Mouse (Mus musculus): ENCODE data around the gene Gpr45. TPM values are rescaled to one million over a fixed set of nuclear protein-coding genes. Genes with fewer than 3 reads are reported as not detected.

Gene Gpr45
- 14.2 and 16.0 TPM in 2 replicates for polyA plus RNA-seq (2014; fragmentation: Nextera tagmentation; extraction: Ambion mirVana)

- peak; percentile 89 for ATAC-seq (ENCODE audit: low FRiP score, low TSS enrichment)
- Histone ChIP-seq H3K4me2 (ENCODE audit: low read length) (peak within 1 kb of the TSS; percentile 75), H3K27ac (replicated peaks; ENCODE audit: low read depth, low read length) (peak within 1 kb of the TSS; percentile 94), H3K9ac (replicated peaks; ENCODE audit: low read length) (peak within 1 kb of the TSS; percentile 99), H3K27me3 (ENCODE audit: control insufficient read depth, insufficient read depth, low read length) (no peaks in the 10 kb centered on the region), H3K36me3 (ENCODE audit: control insufficient read depth, insufficient read depth, low read length) (no peaks in the 10 kb centered on the region), H3K9me3 (ENCODE audit: control insufficient read depth, low read length) (no peaks in the 10 kb centered on the region), H3K4me1 (ENCODE audit: control insufficient read depth, insufficient read depth, low read length) (peaks cover 7% of the 10 kb centered on the region; the same call in 1 of the 2 replicates), H3K4me3 (replicated peaks; ENCODE audit: low read depth, low read length) (peak within 1 kb of the TSS; percentile 80)
- WGBS = 1% methylated on average over 56 of the region's 71 CpGs
- DNase-seq = peak; percentile 83
Measured at GRCm38 (mm10) chr1:42952734-42953481, at the start of gene Gpr45. Gpr45 (plus strand) TSS chr1:42952872.

- Histone ChIP-seq H3K9me3 (ENCODE audit: control insufficient read depth, low read length) (no peaks in the 10 kb centered on the region), H3K27me3 (ENCODE audit: control insufficient read depth, insufficient read depth, low read length) (no peaks in the 10 kb centered on the region), H3K27ac (replicated peaks; ENCODE audit: low read depth, low read length) (no peak overlapping the region), H3K9ac (replicated peaks; ENCODE audit: low read length) (no peak overlapping the region), H3K4me1 (ENCODE audit: control insufficient read depth, insufficient read depth, low read length) (no peaks in the 10 kb centered on the region), H3K36me3 (ENCODE audit: control insufficient read depth, insufficient read depth, low read length) (peaks cover 15% of the 10 kb centered on the region), H3K4me2 (ENCODE audit: low read length) (no peak overlapping the region), H3K4me3 (replicated peaks; ENCODE audit: low read depth, low read length) (no peak overlapping the region)
- no peak for ATAC-seq (ENCODE audit: low FRiP score, low TSS enrichment)
- 78% methylated on average over 11 of the region's 11 CpGs for WGBS
- no peak for DNase-seq
Measured at GRCm38 (mm10) chr1:42905148-42905547, 47.5 kb upstream of the Gpr45 start.

DNA sequence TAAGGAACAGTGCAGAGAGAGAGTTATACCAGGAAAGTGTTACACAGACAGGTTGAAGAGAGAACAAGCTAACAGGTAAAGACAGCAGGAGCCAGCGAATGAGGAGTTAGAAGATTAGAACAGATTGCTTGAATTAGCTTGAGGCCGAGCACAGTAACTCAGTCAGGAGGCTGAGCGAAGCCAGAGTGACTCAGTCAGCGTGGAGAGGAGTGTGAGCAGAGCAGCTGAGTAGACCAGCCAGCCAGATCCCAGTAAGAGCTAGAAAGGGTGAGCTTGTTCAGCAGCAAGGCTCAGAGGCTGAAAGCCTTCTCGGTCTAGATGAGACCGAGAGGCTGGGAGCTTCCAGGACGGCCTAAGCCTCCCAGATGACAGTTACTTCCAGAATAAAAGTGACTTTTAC is 46.0 kb upstream of the Gpr45 start:
- H3K27me3 ChIP-seq (ENCODE audit: control insufficient read depth, insufficient read depth, low read length) = no peaks in the 10 kb centered on the region
- no peak overlapping the region for H3K4me2 ChIP-seq (ENCODE audit: low read length)
- no peaks in the 10 kb centered on the region for H3K4me1 ChIP-seq (ENCODE audit: control insufficient read depth, insufficient read depth, low read length)
- H3K9ac ChIP-seq (replicated peaks; ENCODE audit: low read length) = no peak overlapping the region
- ATAC-seq (ENCODE audit: low FRiP score, low TSS enrichment) (no peak), DNase-seq (no peak)
- no peaks in the 10 kb centered on the region for H3K9me3 ChIP-seq (ENCODE audit: control insufficient read depth, low read length)
- H3K4me3 ChIP-seq (replicated peaks; ENCODE audit: low read depth, low read length) = no peak overlapping the region
- H3K36me3 ChIP-seq (ENCODE audit: control insufficient read depth, insufficient read depth, low read length) = peaks cover 5% of the 10 kb centered on the region; the same call in 1 of the 2 replicates
- WGBS = 76% methylated on average over 7 of the region's 7 CpGs
- H3K27ac ChIP-seq (replicated peaks; ENCODE audit: low read depth, low read length) = no peak overlapping the region

- H3K27me3 ChIP-seq (ENCODE audit: control insufficient read depth, insufficient read depth, low read length) = no peaks in the 10 kb centered on the region
- DNase-seq = no peak
- WGBS = 45% methylated on average over 4 of the region's 4 CpGs
Measured at GRCm38 (mm10) chr1:42907153-42907552, 45.5 kb upstream of the Gpr45 start.

DNA sequence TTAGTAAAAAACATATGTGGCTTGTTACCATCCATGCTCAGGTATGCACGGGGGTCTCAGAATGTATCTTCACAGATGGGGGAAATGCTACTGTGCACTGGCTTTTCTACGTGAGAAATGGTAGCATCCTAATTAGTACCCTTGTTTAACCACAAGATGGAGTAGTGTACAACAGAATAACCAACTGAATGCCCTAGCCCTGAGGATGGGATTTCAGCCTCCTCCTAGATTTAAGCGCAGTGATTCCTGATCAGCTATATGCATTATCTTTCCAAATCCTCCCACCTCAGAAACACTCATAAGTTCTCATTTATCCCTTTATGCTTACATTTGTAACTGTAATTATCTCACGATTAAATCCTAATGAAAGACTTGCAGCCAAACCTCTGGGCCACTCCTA is 37.6 kb upstream of the Gpr45 start:
- 11% methylated on average over 4 of the region's 4 CpGs for whole genome bisulfite sequencing
- Histone ChIP-seq H3K9me3 (ENCODE audit: control insufficient read depth, low read length) (no peaks in the 10 kb centered on the region), H3K27me3 (ENCODE audit: control insufficient read depth, insufficient read depth, low read length) (no peaks in the 10 kb centered on the region), H3K9ac (replicated peaks; ENCODE audit: low read length) (no peak overlapping the region), H3K27ac (replicated peaks; ENCODE audit: low read depth, low read length) (no peak overlapping the region), H3K4me3 (replicated peaks; ENCODE audit: low read depth, low read length) (no peak overlapping the region), H3K4me2 (ENCODE audit: low read length) (no peak overlapping the region), H3K36me3 (ENCODE audit: control insufficient read depth, insufficient read depth, low read length) (no peaks in the 10 kb centered on the region), H3K4me1 (ENCODE audit: control insufficient read depth, insufficient read depth, low read length) (no peaks in the 10 kb centered on the region)
- ATAC-seq (ENCODE audit: low FRiP score, low TSS enrichment) (peak; percentile 82), DNase-seq (peak; percentile 84)

More at GRCm38 (mm10) chr1:42907153-42907552, 45.5 kb upstream of the Gpr45 start:
- H3K4me2 ChIP-seq (ENCODE audit: low read length) = no peak overlapping the region
- peaks cover 5% of the 10 kb centered on the region; the same call in 1 of the 2 replicates for H3K36me3 ChIP-seq (ENCODE audit: control insufficient read depth, insufficient read depth, low read length)
- no peak overlapping the region for H3K4me3 ChIP-seq (replicated peaks; ENCODE audit: low read depth, low read length)
- no peak overlapping the region for H3K9ac ChIP-seq (replicated peaks; ENCODE audit: low read length)
- H3K27ac ChIP-seq (replicated peaks; ENCODE audit: low read depth, low read length) = no peak overlapping the region
- no peak for ATAC-seq (ENCODE audit: low FRiP score, low TSS enrichment)
- no peaks in the 10 kb centered on the region for H3K9me3 ChIP-seq (ENCODE audit: control insufficient read depth, low read length)
- H3K4me1 ChIP-seq (ENCODE audit: control insufficient read depth, insufficient read depth, low read length) = no peaks in the 10 kb centered on the region

- no peak for ATAC-seq (ENCODE audit: low FRiP score, low TSS enrichment)
- no peak for DNase-seq
- Histone ChIP-seq H3K9me3 (ENCODE audit: control insufficient read depth, low read length) (no peaks in the 10 kb centered on the region), H3K9ac (replicated peaks; ENCODE audit: low read length) (no peak overlapping the region), H3K4me1 (ENCODE audit: control insufficient read depth, insufficient read depth, low read length) (no peaks in the 10 kb centered on the region), H3K27ac (replicated peaks; ENCODE audit: low read depth, low read length) (no peak overlapping the region), H3K36me3 (ENCODE audit: control insufficient read depth, insufficient read depth, low read length) (no peaks in the 10 kb centered on the region), H3K4me2 (ENCODE audit: low read length) (no peak overlapping the region), H3K27me3 (ENCODE audit: control insufficient read depth, insufficient read depth, low read length) (no peaks in the 10 kb centered on the region), H3K4me3 (replicated peaks; ENCODE audit: low read depth, low read length) (no peak overlapping the region)
- WGBS = 81% methylated on average over 7 of the region's 7 CpGs
Measured at GRCm38 (mm10) chr1:42916719-42917118, 36.0 kb upstream of the Gpr45 start.

- no peak overlapping the region for H3K4me2 ChIP-seq (ENCODE audit: low read length)
- no peaks in the 10 kb centered on the region for H3K36me3 ChIP-seq (ENCODE audit: control insufficient read depth, insufficient read depth, low read length)
- no peaks in the 10 kb centered on the region for H3K9me3 ChIP-seq (ENCODE audit: control insufficient read depth, low read length)
- H3K4me1 ChIP-seq (ENCODE audit: control insufficient read depth, insufficient read depth, low read length) = no peaks in the 10 kb centered on the region
- H3K9ac ChIP-seq (replicated peaks; ENCODE audit: low read length) = no peak overlapping the region
- WGBS = 27% methylated on average over 4 of the region's 4 CpGs
- ATAC-seq (ENCODE audit: low FRiP score, low TSS enrichment) (no peak), DNase-seq (no peak)
- H3K27me3 ChIP-seq (ENCODE audit: control insufficient read depth, insufficient read depth, low read length) = no peaks in the 10 kb centered on the region
- no peak overlapping the region for H3K4me3 ChIP-seq (replicated peaks; ENCODE audit: low read depth, low read length)
- no peak overlapping the region for H3K27ac ChIP-seq (replicated peaks; ENCODE audit: low read depth, low read length)
Measured at GRCm38 (mm10) chr1:42917908-42918307, 34.8 kb upstream of the Gpr45 start.

- H3K36me3 ChIP-seq (ENCODE audit: control insufficient read depth, insufficient read depth, low read length) = no peaks in the 10 kb centered on the region
- H3K9me3 ChIP-seq (ENCODE audit: control insufficient read depth, low read length) = no peaks in the 10 kb centered on the region
- DNase-seq = peak; percentile 60
- H3K4me3 ChIP-seq (replicated peaks; ENCODE audit: low read depth, low read length) = no peak overlapping the region
- no peak overlapping the region for H3K27ac ChIP-seq (replicated peaks; ENCODE audit: low read depth, low read length)
- no peak overlapping the region for H3K4me2 ChIP-seq (ENCODE audit: low read length)
- no peak for ATAC-seq (ENCODE audit: low FRiP score, low TSS enrichment)
- no peak overlapping the region for H3K9ac ChIP-seq (replicated peaks; ENCODE audit: low read length)
- H3K4me1 ChIP-seq (ENCODE audit: control insufficient read depth, insufficient read depth, low read length) = 0 out of 2 replicates have a peak, but pooled peaks cover 7% of the 10 kb centered on the region
- no peaks in the 10 kb centered on the region for H3K27me3 ChIP-seq (ENCODE audit: control insufficient read depth, insufficient read depth, low read length)
- 18% methylated on average over 5 of the region's 5 CpGs for WGBS
Measured at GRCm38 (mm10) chr1:42923924-42924323, 28.7 kb upstream of the Gpr45 start.

DNA sequence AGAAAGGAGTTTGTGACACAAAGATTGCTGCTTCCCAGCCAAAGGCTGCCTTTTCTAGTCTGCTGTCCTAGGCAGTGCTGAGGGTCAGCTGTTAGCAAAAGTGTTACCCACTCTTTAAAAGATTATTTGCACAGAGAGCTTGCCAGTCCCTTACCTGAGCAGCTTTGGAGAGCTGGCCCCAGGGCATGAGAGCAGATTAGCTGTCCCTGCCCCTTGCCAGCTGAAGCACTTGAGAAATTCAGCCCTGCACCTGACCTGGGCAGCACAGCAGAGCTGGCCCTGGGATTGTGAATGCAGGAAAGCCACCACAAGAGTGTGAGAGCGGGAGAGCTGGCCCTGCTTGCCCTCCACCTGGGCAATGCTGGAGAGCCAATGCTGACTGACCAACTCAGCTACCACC is 19.1 kb upstream of the Gpr45 start:
- H3K4me2 ChIP-seq (ENCODE audit: low read length) = no peak overlapping the region
- no peak for DNase-seq
- whole genome bisulfite sequencing = 71% methylated on average over 1 of the region's 1 CpGs
- H3K9ac ChIP-seq (replicated peaks; ENCODE audit: low read length) = no peak overlapping the region
- no peak overlapping the region for H3K27ac ChIP-seq (replicated peaks; ENCODE audit: low read depth, low read length)
- H3K9me3 ChIP-seq (ENCODE audit: control insufficient read depth, low read length) = no peaks in the 10 kb centered on the region
- no peaks in the 10 kb centered on the region for H3K36me3 ChIP-seq (ENCODE audit: control insufficient read depth, insufficient read depth, low read length)
- H3K27me3 ChIP-seq (ENCODE audit: control insufficient read depth, insufficient read depth, low read length) = no peaks in the 10 kb centered on the region
- no peak for ATAC-seq (ENCODE audit: low FRiP score, low TSS enrichment)
- no peak overlapping the region for H3K4me3 ChIP-seq (replicated peaks; ENCODE audit: low read depth, low read length)
- no peaks in the 10 kb centered on the region for H3K4me1 ChIP-seq (ENCODE audit: control insufficient read depth, insufficient read depth, low read length)
